Mouse (Mus musculus): ENCODE data around the gene Ttll11. TPM values are rescaled to one million over a fixed set of nuclear protein-coding genes. Genes with fewer than 3 reads are reported as not detected.

The Ttll11 gene
- total RNA-seq, 1 experiment, result 0.31 TPM

GRCm38 (mm10) chr2:35922956-35923355 is 56.8 kb downstream of the Ttll11 start:
- no peak overlapping the region for H3K9ac ChIP-seq (ENCODE audit: insufficient read depth, low read depth, low read length, poor library complexity, severe bottlenecking)
- in situ Hi-C loops (cut with MboI; ENCODE audit: low sequenced_read_pairs in 2 of 2, unreplicated experiment in 2 of 2), result loop anchor here in 1 of 2 experiments (25.0 kb wide), 1 partner anchor 286 kb away; no protein-coding TSS in a partner anchor
- no peak overlapping the region for H3K4me3 ChIP-seq (ENCODE audit: insufficient read depth in 1 of 2, low read depth in 1 of 2, low read length in 2 of 2, poor library complexity in 1 of 2, severe bottlenecking in 1 of 2)
- no peaks in the 10 kb centered on the region for H3K9me3 ChIP-seq (ENCODE audit: control insufficient read depth, insufficient read depth, low read depth, low read length)
- H3K27ac ChIP-seq (ENCODE audit: insufficient read depth, low read depth, low read length, poor library complexity, severe bottlenecking), result no peak overlapping the region
- H3K4me1 ChIP-seq (ENCODE audit: control insufficient read depth in 2 of 2, insufficient read depth in 2 of 2, low read length in 2 of 2, poor library complexity in 1 of 2), result no peaks in the 10 kb centered on the region
- no peak for DNase-seq (ENCODE audit: low read depth, low spot score)
- TF ChIP-seq ZC3H11A (IDR thresholded peaks at IDR 0.05; ENCODE audit: borderline replicate concordance, low read depth, low read length) (no peak), MAFK (IDR thresholded peaks at IDR 0.05; ENCODE audit: insufficient read depth, low read depth, low read length) (no peak), HCFC1 (IDR thresholded peaks at IDR 0.05; ENCODE audit: borderline replicate concordance, insufficient read depth, low read length) (no peak), CHD2 (IDR thresholded peaks at IDR 0.05; ENCODE audit: low read depth, low read length) (no peak), ZNF384 (IDR thresholded peaks at IDR 0.05; ENCODE audit: low read depth, low read length) (no peak)
- H3K36me3 ChIP-seq (ENCODE audit: control insufficient read depth, insufficient read depth, low read length, poor library complexity, severe bottlenecking), result no peaks in the 10 kb centered on the region

GRCm38 (mm10) chr2:35912090-35912489 is 67.6 kb downstream of the Ttll11 start:
- no peak for TF ChIP-seq ZC3H11A (IDR thresholded peaks at IDR 0.05; ENCODE audit: borderline replicate concordance, low read depth, low read length)
- TF ChIP-seq ZNF384 (IDR thresholded peaks at IDR 0.05; ENCODE audit: low read depth, low read length), result no peak
- no peak for TF ChIP-seq HCFC1 (IDR thresholded peaks at IDR 0.05; ENCODE audit: borderline replicate concordance, insufficient read depth, low read length)
- no peak for TF ChIP-seq CHD2 (IDR thresholded peaks at IDR 0.05; ENCODE audit: low read depth, low read length)
- TF ChIP-seq MAFK (IDR thresholded peaks at IDR 0.05; ENCODE audit: insufficient read depth, low read depth, low read length), result no peak
- in situ Hi-C loops (cut with MboI; ENCODE audit: low sequenced_read_pairs in 2 of 2, unreplicated experiment in 2 of 2), result loop anchor here in 1 of 2 experiments (25.0 kb wide), 1 partner anchor 275 kb away; no protein-coding TSS in a partner anchor

GRCm38 (mm10) chr2:35911675-35912074 is 68.0 kb downstream of the Ttll11 start:
- TF ChIP-seq HCFC1 (IDR thresholded peaks at IDR 0.05; ENCODE audit: borderline replicate concordance, insufficient read depth, low read length) (no peak), CHD2 (IDR thresholded peaks at IDR 0.05; ENCODE audit: low read depth, low read length) (no peak), ZNF384 (IDR thresholded peaks at IDR 0.05; ENCODE audit: low read depth, low read length) (no peak), ZC3H11A (IDR thresholded peaks at IDR 0.05; ENCODE audit: borderline replicate concordance, low read depth, low read length) (no peak), MAFK (IDR thresholded peaks at IDR 0.05; ENCODE audit: insufficient read depth, low read depth, low read length) (no peak)
- DNase-seq (ENCODE audit: low read depth, low spot score), result no peak
- in situ Hi-C loops (cut with MboI; ENCODE audit: low sequenced_read_pairs in 2 of 2, unreplicated experiment in 2 of 2), result loop anchor here in 1 of 2 experiments (25.0 kb wide), 1 partner anchor 274 kb away; no protein-coding TSS in a partner anchor
- no peak overlapping the region for H3K9ac ChIP-seq (ENCODE audit: insufficient read depth, low read depth, low read length, poor library complexity, severe bottlenecking)
- no peak overlapping the region for H3K27ac ChIP-seq (ENCODE audit: insufficient read depth, low read depth, low read length, poor library complexity, severe bottlenecking)
- no peak overlapping the region for H3K4me3 ChIP-seq (ENCODE audit: insufficient read depth in 1 of 2, low read depth in 1 of 2, low read length in 2 of 2, poor library complexity in 1 of 2, severe bottlenecking in 1 of 2)
- no peaks in the 10 kb centered on the region for H3K36me3 ChIP-seq (ENCODE audit: control insufficient read depth, insufficient read depth, low read length, poor library complexity, severe bottlenecking)
- no peaks in the 10 kb centered on the region for H3K4me1 ChIP-seq (ENCODE audit: control insufficient read depth in 2 of 2, insufficient read depth in 2 of 2, low read length in 2 of 2, poor library complexity in 1 of 2)
- H3K9me3 ChIP-seq (ENCODE audit: control insufficient read depth, insufficient read depth, low read depth, low read length), result no peaks in the 10 kb centered on the region

More at GRCm38 (mm10) chr2:35912090-35912489, 67.6 kb downstream of the Ttll11 start:
- no peaks in the 10 kb centered on the region for H3K36me3 ChIP-seq (ENCODE audit: control insufficient read depth, insufficient read depth, low read length, poor library complexity, severe bottlenecking)
- no peaks in the 10 kb centered on the region for H3K4me1 ChIP-seq (ENCODE audit: control insufficient read depth in 2 of 2, insufficient read depth in 2 of 2, low read length in 2 of 2, poor library complexity in 1 of 2)
- no peak overlapping the region for H3K9ac ChIP-seq (ENCODE audit: insufficient read depth, low read depth, low read length, poor library complexity, severe bottlenecking)
- H3K27ac ChIP-seq (ENCODE audit: insufficient read depth, low read depth, low read length, poor library complexity, severe bottlenecking), result no peak overlapping the region
- H3K9me3 ChIP-seq (ENCODE audit: control insufficient read depth, insufficient read depth, low read depth, low read length), result no peaks in the 10 kb centered on the region
- DNase-seq (ENCODE audit: low read depth, low spot score), result no peak
- no peak overlapping the region for H3K4me3 ChIP-seq (ENCODE audit: insufficient read depth in 1 of 2, low read depth in 1 of 2, low read length in 2 of 2, poor library complexity in 1 of 2, severe bottlenecking in 1 of 2)

- TF ChIP-seq ZC3H11A (IDR thresholded peaks at IDR 0.05; ENCODE audit: borderline replicate concordance, low read depth, low read length), result no peak
- no peak for TF ChIP-seq ZNF384 (IDR thresholded peaks at IDR 0.05; ENCODE audit: low read depth, low read length)
- TF ChIP-seq MAFK (IDR thresholded peaks at IDR 0.05; ENCODE audit: insufficient read depth, low read depth, low read length), result no peak
- no peak for TF ChIP-seq CHD2 (IDR thresholded peaks at IDR 0.05; ENCODE audit: low read depth, low read length)
- no peak for TF ChIP-seq HCFC1 (IDR thresholded peaks at IDR 0.05; ENCODE audit: borderline replicate concordance, insufficient read depth, low read length)
- no peaks in the 10 kb centered on the region for H3K4me1 ChIP-seq (ENCODE audit: control insufficient read depth in 2 of 2, insufficient read depth in 2 of 2, low read length in 2 of 2, poor library complexity in 1 of 2)
- no peak overlapping the region for H3K27ac ChIP-seq (ENCODE audit: insufficient read depth, low read depth, low read length, poor library complexity, severe bottlenecking)
- DNase-seq (ENCODE audit: low read depth, low spot score), result no peak
- no peaks in the 10 kb centered on the region for H3K9me3 ChIP-seq (ENCODE audit: control insufficient read depth, insufficient read depth, low read depth, low read length)
- H3K36me3 ChIP-seq (ENCODE audit: control insufficient read depth, insufficient read depth, low read length, poor library complexity, severe bottlenecking), result no peaks in the 10 kb centered on the region
- no peak overlapping the region for H3K4me3 ChIP-seq (ENCODE audit: insufficient read depth in 1 of 2, low read depth in 1 of 2, low read length in 2 of 2, poor library complexity in 1 of 2, severe bottlenecking in 1 of 2)
- no peak overlapping the region for H3K9ac ChIP-seq (ENCODE audit: insufficient read depth, low read depth, low read length, poor library complexity, severe bottlenecking)
- in situ Hi-C loops (cut with MboI; ENCODE audit: low sequenced_read_pairs in 2 of 2, unreplicated experiment in 2 of 2), result loop anchor here in 1 of 2 experiments (25.0 kb wide), 1 partner anchor 273 kb away; no protein-coding TSS in a partner anchor
Observed at GRCm38 (mm10) chr2:35910740-35911139, 69.0 kb downstream of the Ttll11 start.
